Mouse (Mus musculus) liver, postnatal 0 days (tissue): ENCODE results near the gene Rab10. TPM values are rescaled to one million over a fixed set of nuclear protein-coding genes. Genes with fewer than 3 reads are reported as not detected.

Source experiments
- ATAC-seq: fragments of 200-750 bp; cut with Nextera tagmentation; 2 replicates; pipeline ENCODE4 v1.8.0; 2017; ENCODE audit warnings: mild to moderate bottlenecking, moderate library complexity
- DNase-seq: peaks from one replicate; pipeline ENCODE4 v3.0.0-alpha.2; 2016
- H3K27ac ChIP-seq: fragments of 300-500 bp; sonication (generic); 2 replicates; pipeline ENCODE4 v1.5.1; 2014; ENCODE audit warnings: antibody characterized with exemption, moderate library complexity, mild to moderate bottlenecking, low read depth
- H3K27me3 ChIP-seq: fragments of 300-500 bp; sonication (generic); 2 replicates; pipeline ENCODE4 v1.6.1; 2014; ENCODE audit warnings: low read length, control low read depth, mixed read lengths; ENCODE audit not compliant: insufficient read depth
- H3K36me3 ChIP-seq: fragments of 300-500 bp; sonication (generic); replicated peaks from 2 replicates; pipeline ENCODE4 v1.6.1; 2014; ENCODE audit warnings: mild to moderate bottlenecking, control low read depth, low read length, moderate library complexity, mixed read lengths; ENCODE audit not compliant: insufficient read depth
- H3K4me1 ChIP-seq: fragments of 300-500 bp; sonication (generic); 2 replicates; pipeline ENCODE4 v1.6.1; 2014; ENCODE audit warnings: antibody characterized with exemption, mild to moderate bottlenecking, control low read depth; ENCODE audit not compliant: insufficient read depth
- H3K4me2 ChIP-seq: fragments of 300-500 bp; sonication (generic); 2 replicates; pipeline ENCODE4 v1.6.1; 2014; ENCODE audit warnings: low read depth, mild to moderate bottlenecking, low read length, moderate library complexity, mixed read lengths
- H3K4me3 ChIP-seq: fragments of 300-500 bp; sonication (generic); 2 replicates; pipeline ENCODE4 v1.5.1; 2014; ENCODE audit warnings: low read depth, low read length
- H3K9ac ChIP-seq: fragments of 300-500 bp; sonication (generic); replicated peaks from 2 replicates; pipeline ENCODE4 v1.6.1; 2014; ENCODE audit warnings: mild to moderate bottlenecking, moderate library complexity
- H3K9me3 ChIP-seq: fragments of 300-500 bp; sonication (generic); 2 replicates; pipeline ENCODE4 v1.6.1; 2016; ENCODE audit warnings: mild to moderate bottlenecking, control low read depth, low read length, mixed read lengths
- CTCF ChIP-seq: sonication (generic); IDR thresholded peaks from 2 replicates; pipeline ENCODE4 v1.5.1; 2016; ENCODE audit warnings: antibody characterized with exemption, low read depth
- EP300 ChIP-seq: IDR thresholded peaks from 2 replicates; pipeline ENCODE4 v1.6.1; 2016; ENCODE audit warnings: antibody characterized with exemption, low read depth, mild to moderate bottlenecking
- WGBS: fragments of 180-500 bp; shearing (Covaris S2); extraction: QIAGEN DNeasy Blood & Tissue Kit; methylation state at CpG from one replicate; pipeline ENCODE4 v1.1.7; 2014; ENCODE audit not compliant: insufficient replicate concordance; 5-methylcytosine and 5-hydroxymethylcytosine counted together
- polyA plus RNA-seq: library from polyadenylated mRNA; unstranded; fragments of >200 nt; fragmentation: Nextera tagmentation; extraction: Ambion mirVana; gene quantifications from 2 replicates; pipeline ENCODE4 v1.2.1, GENCODE M21; 2015

Rab10 gene
- polyA plus RNA-seq, 1 experiment from 2014 or later: 31.6 TPM

- H3K4me2 ChIP-seq: no peak overlapping the region
- no peak for TF ChIP-seq CTCF
- TF ChIP-seq EP300: no peak
- WGBS: 40% methylated on average over 2 of the region's 2 CpGs
- no peaks in the 10 kb centered on the region for H3K27me3 ChIP-seq
- H3K9me3 ChIP-seq: no peaks in the 10 kb centered on the region
- DNase-seq (no peak), ATAC-seq (no peak)
- no peak overlapping the region for H3K27ac ChIP-seq
- no peak overlapping the region for H3K9ac ChIP-seq
- H3K4me1 ChIP-seq: 0 out of 2 replicates have a peak, but pooled peaks cover 3% of the 10 kb centered on the region
- H3K36me3 ChIP-seq: peaks cover 10% of the 10 kb centered on the region; the same call in 1 of the 2 replicates
- no peak overlapping the region for H3K4me3 ChIP-seq
Observed at GRCm38 (mm10) chr12:3264449-3264848, 45.3 kb downstream of the Rab10 start.

- no peaks in the 10 kb centered on the region for H3K27me3 ChIP-seq
- WGBS: 95% methylated on average over 25 of the region's 25 CpGs
- H3K9me3 ChIP-seq: no peaks in the 10 kb centered on the region
- H3K36me3 ChIP-seq: peaks cover 20% of the 10 kb centered on the region
- H3K4me1 ChIP-seq: 0 out of 2 replicates have a peak, but pooled peaks cover 3% of the 10 kb centered on the region
- no peak overlapping the region for H3K4me3 ChIP-seq
- H3K27ac ChIP-seq: no peak overlapping the region
- ATAC-seq (no peak), DNase-seq (no peak)
- no peak for TF ChIP-seq EP300
- no peak for TF ChIP-seq CTCF
- no peak overlapping the region for H3K9ac ChIP-seq
- no peak overlapping the region for H3K4me2 ChIP-seq
Observed at GRCm38 (mm10) chr12:3261596-3261995, 48.2 kb downstream of the Rab10 start.

DNA sequence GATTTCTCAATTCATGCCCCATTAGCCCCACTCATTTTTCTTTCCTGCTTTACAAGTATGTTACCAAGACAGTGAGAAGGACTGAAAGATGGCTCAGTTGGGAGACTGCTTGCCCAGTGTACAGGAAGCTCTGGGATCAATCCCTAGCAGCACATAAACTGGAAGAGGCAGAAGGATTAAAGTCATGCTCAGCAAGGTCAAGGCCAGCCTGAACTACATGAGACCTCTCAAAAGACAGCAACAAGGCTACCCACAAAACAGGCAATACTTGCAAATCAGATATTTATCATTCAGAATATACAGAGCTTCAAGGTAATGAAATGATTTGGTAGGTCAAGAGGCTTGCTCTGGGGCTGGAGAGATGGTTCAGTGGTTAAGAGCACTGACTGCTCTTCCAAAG, 53.8 kb downstream of the Rab10 start:
- H3K36me3 ChIP-seq: peaks cover 46% of the 10 kb centered on the region

DNA sequence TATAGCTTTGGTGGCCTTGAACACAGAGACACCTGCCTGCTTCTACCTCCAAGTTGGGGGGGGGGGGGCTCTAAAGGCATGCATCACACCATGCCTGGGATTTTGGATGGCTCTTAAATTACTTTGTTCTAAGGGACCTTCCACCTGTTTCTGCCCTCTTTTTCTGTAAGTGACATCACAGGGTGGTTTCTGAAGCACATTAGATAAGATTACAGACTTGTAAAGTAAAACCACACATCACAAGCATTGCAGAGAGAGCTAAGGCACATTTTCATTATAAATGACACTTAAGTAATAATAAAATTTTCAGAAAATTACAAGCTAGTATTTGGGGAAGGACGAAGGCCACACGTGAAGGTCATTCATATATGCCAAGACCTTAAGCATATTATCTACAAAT, 54.3 kb downstream of the Rab10 start:
- no peak overlapping the region for H3K4me3 ChIP-seq
- no peaks in the 10 kb centered on the region for H3K9me3 ChIP-seq
- no peak overlapping the region for H3K9ac ChIP-seq
- no peak overlapping the region for H3K4me2 ChIP-seq
- no peak overlapping the region for H3K27ac ChIP-seq
- TF ChIP-seq CTCF (no peak), EP300 (no peak)
- ATAC-seq: no peak
- DNase-seq: no peak
- H3K4me1 ChIP-seq: 0 out of 2 replicates have a peak, but pooled peaks cover 3% of the 10 kb centered on the region
- 81% methylated on average over 2 of the region's 2 CpGs for WGBS
- no peaks in the 10 kb centered on the region for H3K27me3 ChIP-seq
- peaks cover 51% of the 10 kb centered on the region for H3K36me3 ChIP-seq

More for the DNA sequence above, 53.8 kb downstream of the Rab10 start:
- no peaks in the 10 kb centered on the region for H3K9me3 ChIP-seq
- H3K9ac ChIP-seq: no peak overlapping the region
- DNase-seq: no peak
- 0 out of 2 replicates have a peak, but pooled peaks cover 3% of the 10 kb centered on the region for H3K4me1 ChIP-seq
- no peaks in the 10 kb centered on the region for H3K27me3 ChIP-seq
- H3K27ac ChIP-seq: no peak overlapping the region
- H3K4me3 ChIP-seq: no peak overlapping the region
- no peak for ATAC-seq
- TF ChIP-seq EP300 (no peak), CTCF (no peak)
- no peak overlapping the region for H3K4me2 ChIP-seq

- no peak overlapping the region for H3K4me2 ChIP-seq
- no peaks in the 10 kb centered on the region for H3K9me3 ChIP-seq
- DNase-seq (no peak), ATAC-seq (0 out of 2 replicates have a peak, but pooled peaks have one; percentile 25)
- TF ChIP-seq EP300: no peak
- TF ChIP-seq CTCF: peak; percentile 57
- no peak overlapping the region for H3K27ac ChIP-seq
- H3K36me3 ChIP-seq: peaks cover 62% of the 10 kb centered on the region
- H3K9ac ChIP-seq: no peak overlapping the region
- H3K27me3 ChIP-seq: no peaks in the 10 kb centered on the region
- H3K4me1 ChIP-seq: 0 out of 2 replicates have a peak, but pooled peaks cover 3% of the 10 kb centered on the region
- H3K4me3 ChIP-seq: no peak overlapping the region
Observed at GRCm38 (mm10) chr12:3253591-3253990, 56.2 kb downstream of the Rab10 start.

GRCm38 (mm10) chr12:3246091-3246490, 63.7 kb downstream of the Rab10 start:
- TF ChIP-seq EP300 (no peak), CTCF (no peak)
- Histone ChIP-seq H3K4me3 (no peak overlapping the region), H3K9ac (no peak overlapping the region), H3K4me1 (no peaks in the 10 kb centered on the region), H3K36me3 (peaks cover 28% of the 10 kb centered on the region), H3K27me3 (no peaks in the 10 kb centered on the region), H3K27ac (no peak overlapping the region), H3K9me3 (no peaks in the 10 kb centered on the region), H3K4me2 (no peak overlapping the region)
- 90% methylated on average over 6 of the region's 6 CpGs for WGBS
- DNase-seq (no peak), ATAC-seq (no peak)

DNA sequence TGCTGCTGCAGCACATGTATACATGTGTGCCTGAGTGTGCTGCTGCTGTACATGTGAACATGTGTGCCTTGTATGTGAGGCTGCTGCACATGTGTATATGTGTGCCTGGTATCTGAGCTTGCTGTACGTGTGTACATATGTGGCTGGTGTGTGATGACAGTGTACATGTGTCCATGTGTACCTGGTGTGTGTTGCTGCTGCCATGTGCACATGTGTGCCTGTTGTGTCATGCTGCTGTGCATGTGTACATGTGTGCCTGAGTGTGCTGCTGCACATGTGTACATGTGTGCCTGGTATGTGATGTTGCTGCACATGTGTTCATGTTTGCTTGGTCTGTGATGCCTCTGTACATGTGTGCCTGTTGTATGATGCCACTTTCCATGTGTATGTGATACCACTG, 70.2 kb downstream of the Rab10 start:
- Histone ChIP-seq H3K4me1 (peaks cover 11% of the 10 kb centered on the region), H3K27me3 (no peaks in the 10 kb centered on the region), H3K4me2 (no peak overlapping the region), H3K36me3 (peaks cover 37% of the 10 kb centered on the region), H3K9ac (no peak overlapping the region), H3K9me3 (peaks cover 4% of the 10 kb centered on the region), H3K27ac (no peak overlapping the region), H3K4me3 (no peak overlapping the region)
- DNase-seq (no peak), ATAC-seq (no peak)
- TF ChIP-seq CTCF (no peak), EP300 (no peak)
- WGBS: 88% methylated on average over 1 of the region's 1 CpGs
